Mouse (Mus musculus): Measurements from ENCODE around the gene Mbd4. TPM values are rescaled to one million over a fixed set of nuclear protein-coding genes. Genes with fewer than 3 reads are reported as not detected.

Gene Mbd4
- total and polyA plus RNA-seq, 3 experiments = 6.4 to 10.1 TPM; not detected in 1

DNA sequence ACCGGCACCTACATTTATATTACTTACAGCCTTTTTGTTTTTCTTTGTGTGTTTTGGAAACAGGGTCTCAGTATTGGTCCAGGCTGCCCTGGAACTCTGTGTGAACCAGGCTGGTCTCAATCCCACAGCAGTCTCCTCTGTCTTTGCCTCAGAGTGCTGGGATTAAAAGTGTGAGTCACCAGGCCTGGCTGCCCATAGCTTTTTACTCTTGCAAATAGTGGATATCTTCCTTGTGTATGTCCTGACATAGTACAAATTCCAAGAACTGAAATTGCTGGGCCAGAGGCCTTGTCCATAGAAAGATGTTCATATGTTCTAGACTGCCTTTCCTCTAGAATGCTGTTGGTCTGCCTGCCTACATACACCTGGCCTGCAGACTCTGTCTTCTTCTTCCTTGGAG is 43.2 kb upstream of the Mbd4 start:
- no peaks in the 10 kb centered on the region for H3K79me2 ChIP-seq (ENCODE audit: control insufficient read depth, insufficient read depth, low read length, poor library complexity)
- DNase-seq (ENCODE audit: low read depth, low spot score) = no peak
- no peaks in the 10 kb centered on the region for H3K27me3 ChIP-seq (ENCODE audit: control insufficient read depth in 1 of 2, insufficient read depth in 2 of 2, low read length in 2 of 2)
- TF ChIP-seq HCFC1 (IDR thresholded peaks at IDR 0.05; ENCODE audit: low read depth, low read length) (no peak), POLR2AphosphoS2 (IDR thresholded peaks at IDR 0.05; ENCODE audit: low read length) (no peak), RCOR1 (IDR thresholded peaks at IDR 0.05; ENCODE audit: low read depth, low read length) (no peak), UBTF (IDR thresholded peaks at IDR 0.05; ENCODE audit: borderline replicate concordance, insufficient read depth, low read depth, low read length) (no peak), JUND (IDR thresholded peaks at IDR 0.05; ENCODE audit: low read depth, low read length) (no peak), RAD21 (IDR thresholded peaks at IDR 0.05; ENCODE audit: low read depth, low read length) (no peak), POLR2A (IDR thresholded peaks at IDR 0.05; ENCODE audit: control insufficient read depth in 1 of 2, insufficient read depth in 1 of 2, low read depth in 1 of 2, low read length in 2 of 2, poor library complexity in 1 of 2) (no peak), NELFE (IDR thresholded peaks at IDR 0.05; ENCODE audit: low read depth, low read length) (no peak), TBP (IDR thresholded peaks at IDR 0.05; ENCODE audit: low read depth, low read length) (no peak), USF2 (IDR thresholded peaks at IDR 0.05; ENCODE audit: borderline replicate concordance in 1 of 2, insufficient read depth in 1 of 2, low read depth in 1 of 2, low read length in 2 of 2) (no peak), SIN3A (IDR thresholded peaks at IDR 0.05; ENCODE audit: low read length) (no peak), KAT2A (conservative IDR thresholded peaks at IDR 0.05; ENCODE audit: low read depth, low read length) (no peak), ETS1 (IDR thresholded peaks at IDR 0.05; ENCODE audit: low read depth, low read length) (no peak), ZNF384 (IDR thresholded peaks at IDR 0.05; ENCODE audit: low read depth, low read length) (no peak), NRF1 (IDR thresholded peaks at IDR 0.05; ENCODE audit: insufficient read depth, low read depth, low read length, poor library complexity, severe bottlenecking) (no peak), E2F4 (IDR thresholded peaks at IDR 0.05; ENCODE audit: borderline replicate concordance, low read depth, low read length) (no peak), CHD1 (IDR thresholded peaks at IDR 0.05; ENCODE audit: low read depth, low read length) (no peak)
- no peak overlapping the region for H3K9ac ChIP-seq (ENCODE audit: control insufficient read depth, low read depth, low read length, poor library complexity, severe bottlenecking)
- no peak overlapping the region for H3K4me3 ChIP-seq (ENCODE audit: control insufficient read depth in 1 of 2, insufficient read depth in 1 of 2, low read depth in 2 of 2, low read length in 2 of 2)
- H3K36me3 ChIP-seq (ENCODE audit: control insufficient read depth in 1 of 2, insufficient read depth in 2 of 2, low read length in 2 of 2) = 0 out of 4 replicates have a peak, but pooled peaks cover 0 to 3% of the 10 kb centered on the region in 2 experiments
- H3K9me3 ChIP-seq (replicated peaks; ENCODE audit: insufficient read depth, low read length) = no peaks in the 10 kb centered on the region
- H3K4me1 ChIP-seq (ENCODE audit: control insufficient read depth in 1 of 2, insufficient read depth in 2 of 2, low read length in 2 of 2) = no peaks in the 10 kb centered on the region
- H3K27ac ChIP-seq (ENCODE audit: control insufficient read depth, low read depth, low read length) = no peak overlapping the region

DNA sequence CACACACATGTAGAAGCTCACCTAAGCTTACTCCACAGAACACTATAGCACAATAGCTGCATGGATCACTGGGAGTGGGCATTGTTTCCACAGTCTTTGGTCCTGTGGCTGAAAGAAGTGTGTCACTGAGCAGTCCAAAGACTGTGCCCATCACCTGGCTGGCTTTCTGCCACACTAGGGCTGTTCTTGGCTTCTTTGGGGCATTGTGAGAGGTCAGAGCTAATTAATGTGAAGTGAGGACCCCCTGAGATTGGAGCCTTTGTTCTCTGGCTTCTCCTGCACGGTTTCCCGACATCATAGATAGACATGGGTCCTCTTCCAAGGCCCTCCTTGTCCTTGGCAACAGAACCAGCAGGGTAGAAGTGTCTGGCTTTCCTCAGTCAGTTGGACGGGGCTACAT is 39.2 kb upstream of the Mbd4 start:
- Histone ChIP-seq H3K79me2 (ENCODE audit: control insufficient read depth, insufficient read depth, low read length, poor library complexity) (no peaks in the 10 kb centered on the region), H3K9ac (ENCODE audit: control insufficient read depth, low read depth, low read length, poor library complexity, severe bottlenecking) (no peak overlapping the region), H3K27me3 (ENCODE audit: control insufficient read depth in 1 of 2, insufficient read depth in 2 of 2, low read length in 2 of 2) (no peaks in the 10 kb centered on the region), H3K27ac (ENCODE audit: control insufficient read depth, low read depth, low read length) (no peak overlapping the region), H3K4me1 (ENCODE audit: control insufficient read depth in 1 of 2, insufficient read depth in 2 of 2, low read length in 2 of 2) (no peaks in the 10 kb centered on the region; a peak in 1 of 4 replicates), H3K4me3 (ENCODE audit: control insufficient read depth in 1 of 2, insufficient read depth in 1 of 2, low read depth in 2 of 2, low read length in 2 of 2) (no peak overlapping the region), H3K36me3 (ENCODE audit: control insufficient read depth in 1 of 2, insufficient read depth in 2 of 2, low read length in 2 of 2) (peaks cover 0 to 2% of the 10 kb centered on the region in 2 experiments; a peak in 1 of 4 replicates), H3K9me3 (replicated peaks; ENCODE audit: insufficient read depth, low read length) (no peaks in the 10 kb centered on the region)
- no peak for DNase-seq (ENCODE audit: low read depth, low spot score)
- no peak for TF ChIP-seq SIN3A (IDR thresholded peaks at IDR 0.05; ENCODE audit: low read length)
- TF ChIP-seq ZMIZ1 (IDR thresholded peaks at IDR 0.05; ENCODE audit: low read depth, low read length) = no peak
- no peak for TF ChIP-seq USF2 (IDR thresholded peaks at IDR 0.05; ENCODE audit: borderline replicate concordance in 1 of 2, insufficient read depth in 1 of 2, low read depth in 1 of 2, low read length in 2 of 2)
- no peak for TF ChIP-seq USF1 (IDR thresholded peaks at IDR 0.05; ENCODE audit: low read depth, low read length)
- no peak for TF ChIP-seq POLR2AphosphoS2 (IDR thresholded peaks at IDR 0.05; ENCODE audit: low read length)
- TF ChIP-seq MYB (IDR thresholded peaks at IDR 0.05; ENCODE audit: low read depth, low read length) = no peak
- no peak for TF ChIP-seq TBP (IDR thresholded peaks at IDR 0.05; ENCODE audit: low read depth, low read length)
- no peak for TF ChIP-seq MAFK (IDR thresholded peaks at IDR 0.05; ENCODE audit: borderline replicate concordance, low read depth, low read length)
- no peak for TF ChIP-seq MYC (IDR thresholded peaks at IDR 0.05; ENCODE audit: low read depth, low read length)
